Mouse (Mus musculus): Measurements from ENCODE around the gene Clpb.

DNA sequence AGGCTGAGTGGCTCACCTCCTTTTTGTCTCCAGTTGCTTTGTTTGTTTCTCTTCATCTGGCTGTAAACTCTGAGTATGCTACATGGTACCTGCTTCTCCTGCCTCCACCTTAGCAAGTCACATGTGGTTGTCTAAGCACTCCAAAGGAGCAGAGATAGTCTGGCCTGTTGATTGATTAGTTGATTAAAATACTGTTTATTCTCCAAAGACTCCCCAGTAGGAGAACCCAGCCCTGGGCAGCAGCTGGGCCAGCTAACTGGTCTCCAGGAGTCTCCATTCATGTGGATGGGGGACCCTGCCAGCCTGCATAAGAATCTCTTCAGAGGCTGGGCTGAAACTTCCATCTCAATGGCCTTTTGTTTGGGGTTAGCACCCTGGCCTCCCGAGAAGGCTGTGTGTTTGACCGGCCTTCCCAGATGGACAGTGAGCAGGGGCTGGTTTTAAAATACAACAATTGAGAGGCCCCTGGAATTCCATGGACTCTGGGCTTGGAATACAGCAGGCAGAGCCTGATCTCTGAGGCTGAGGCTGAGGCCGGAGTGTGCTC is 13.4 kb downstream of the Clpb start:
- TF ChIP-seq POLR2A (IDR thresholded peaks at IDR 0.05; ENCODE audit: low read depth, low read length) (no peak), CTCF (IDR thresholded peaks at IDR 0.05; ENCODE audit: borderline replicate concordance, insufficient read depth, low read length) (no peak)

Measured in embryonic fibroblast, embryonic 13.5 days (primary cell).